Mouse (Mus musculus) thymus, postnatal 36 days (tissue): ENCODE data around the gene Slit1.

Experiments used
- DNase-seq, 2 experiments: peaks; one replicate each; pipeline ENCODE4 v3.0.0; 2022; ENCODE audit warnings: mixed read lengths in 2 of 2

Slit1 gene

GRCm38 (mm10) chr19:41685453-41686086 is 57.9 kb downstream of the Slit1 start:
- no peak for DNase-seq

GRCm38 (mm10) chr19:41684874-41685273 is 58.6 kb downstream of the Slit1 start:
- DNase-seq: no peak

GRCm38 (mm10) chr19:41683951-41684350 is 59.5 kb downstream of the Slit1 start:
- no peak for DNase-seq

- DNase-seq: no peak
Observed at GRCm38 (mm10) chr19:41680267-41680666, 63.2 kb downstream of the Slit1 start.

- DNase-seq: no peak
Observed at GRCm38 (mm10) chr19:41679028-41679427, 64.4 kb downstream of the Slit1 start.

- DNase-seq: no peak
Observed at GRCm38 (mm10) chr19:41677575-41677974, 65.9 kb downstream of the Slit1 start.

- no peak for DNase-seq
Observed at GRCm38 (mm10) chr19:41675583-41675982, 67.9 kb downstream of the Slit1 start.

- DNase-seq: no peak
Observed at GRCm38 (mm10) chr19:41674366-41674765, 69.1 kb downstream of the Slit1 start.

- DNase-seq: no peak
Observed at GRCm38 (mm10) chr19:41672836-41673235, 70.6 kb downstream of the Slit1 start.

GRCm38 (mm10) chr19:41670931-41671330 is 72.5 kb downstream of the Slit1 start:
- no peak for DNase-seq

GRCm38 (mm10) chr19:41670473-41670872 is 73.0 kb downstream of the Slit1 start:
- DNase-seq: no peak

GRCm38 (mm10) chr19:41669747-41670342 is 73.6 kb downstream of the Slit1 start:
- no peak for DNase-seq

- DNase-seq: no peak
Observed at GRCm38 (mm10) chr19:41667591-41667990, 75.9 kb downstream of the Slit1 start.

- DNase-seq: no peak
Observed at GRCm38 (mm10) chr19:41665941-41666340, 77.5 kb downstream of the Slit1 start.

- DNase-seq: no peak
Observed at GRCm38 (mm10) chr19:41663506-41664242, 79.8 kb downstream of the Slit1 start.

GRCm38 (mm10) chr19:41661466-41661865 is 82.0 kb downstream of the Slit1 start:
- DNase-seq: no peak

- DNase-seq: peak; percentile 35 to 41
Observed at GRCm38 (mm10) chr19:41660999-41661374, 82.5 kb downstream of the Slit1 start.

- no peak for DNase-seq
Observed at GRCm38 (mm10) chr19:41660294-41660998, 83.0 kb downstream of the Slit1 start.

GRCm38 (mm10) chr19:41657446-41657845 is 86.0 kb downstream of the Slit1 start:
- no peak for DNase-seq

GRCm38 (mm10) chr19:41656671-41657070 is 86.8 kb downstream of the Slit1 start:
- no peak for DNase-seq

GRCm38 (mm10) chr19:41655970-41656369 is 87.5 kb downstream of the Slit1 start:
- DNase-seq: peak; percentile 66 to 72

GRCm38 (mm10) chr19:41655089-41655783 is 88.2 kb downstream of the Slit1 start:
- DNase-seq: no peak

- no peak for DNase-seq
Observed at GRCm38 (mm10) chr19:41651967-41652366, 91.5 kb downstream of the Slit1 start.
